Mouse (Mus musculus): ENCODE measurements around the gene Defb22.

Gene Defb22

GRCm38 (mm10) chr2:152490038-152490437, at the start of gene Defb22:
Gene Defb22, minus strand, starts transcription at chr2:152490138.
- no peak for DNase-seq

- DNase-seq: no peak
Measured at GRCm38 (mm10) chr2:152517981-152518380, 28.0 kb upstream of the Defb22 start, which contains the start of gene Defb28. Gene Defb28, plus strand, starts transcription at chr2:152518255.

GRCm38 (mm10) chr2:152516084-152516483, 26.1 kb upstream of the Defb22 start:
- DNase-seq: no peak

GRCm38 (mm10) chr2:152511592-152511991, 21.7 kb upstream of the Defb22 start, which contains the start of gene Defb26:
Gene Defb26, minus strand, starts transcription at chr2:152511692.
- DNase-seq: no peak

DNA sequence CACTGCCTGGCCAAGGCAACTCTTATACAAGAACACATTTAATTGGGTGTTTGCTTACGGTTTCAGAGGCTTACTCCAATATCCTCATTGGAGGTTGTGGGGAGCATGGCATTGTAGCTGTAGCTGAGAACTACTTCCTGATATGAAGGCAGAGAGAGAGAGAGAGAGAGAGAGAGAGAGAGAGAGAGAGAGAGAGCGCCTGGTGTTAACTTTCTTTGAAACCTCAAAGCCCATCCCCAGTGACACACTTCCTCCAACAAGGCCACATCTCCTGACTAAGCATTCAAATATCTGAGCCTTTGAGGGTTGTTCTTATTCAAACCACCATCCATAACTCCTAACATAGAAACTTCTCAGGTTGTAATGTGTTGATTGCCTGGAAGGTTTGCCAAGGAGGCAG, 14.0 kb upstream of the Defb22 start:
- no peak for DNase-seq

- no peak for DNase-seq
Measured at GRCm38 (mm10) chr2:152500863-152501229, 10.9 kb upstream of the Defb22 start.

DNA sequence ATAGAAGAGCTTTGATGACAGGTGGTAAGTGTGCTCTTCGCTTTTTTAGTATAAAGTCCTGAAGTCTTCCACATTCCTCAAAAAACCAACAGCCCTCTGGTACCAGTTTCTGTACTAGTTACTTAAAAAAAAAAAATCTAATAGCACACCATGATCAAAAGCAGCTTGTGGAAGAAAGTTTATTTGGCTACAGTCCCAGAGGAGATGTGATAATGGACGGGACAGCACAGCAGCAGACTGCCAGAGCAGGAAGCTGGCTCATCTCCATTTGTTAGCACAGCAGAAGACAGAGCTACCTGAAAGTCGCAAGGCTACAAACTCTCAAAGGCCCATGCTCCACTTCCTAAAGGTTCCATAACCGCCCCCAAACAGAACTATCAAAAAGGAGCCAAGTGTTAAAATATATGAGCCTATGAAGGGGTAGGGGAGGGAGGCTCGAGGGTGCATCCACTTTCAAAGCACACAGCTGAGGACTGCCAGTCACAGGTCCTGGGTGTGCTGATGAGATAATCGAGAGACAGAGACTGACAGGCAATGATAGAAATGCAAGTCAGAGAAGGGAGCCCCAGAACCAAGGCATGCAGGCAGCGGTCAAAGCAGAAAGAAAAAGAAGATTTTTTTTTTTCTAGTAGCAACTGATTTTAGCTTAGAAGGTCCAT, 10.4 kb upstream of the Defb22 start:
- DNase-seq: no peak

DNA sequence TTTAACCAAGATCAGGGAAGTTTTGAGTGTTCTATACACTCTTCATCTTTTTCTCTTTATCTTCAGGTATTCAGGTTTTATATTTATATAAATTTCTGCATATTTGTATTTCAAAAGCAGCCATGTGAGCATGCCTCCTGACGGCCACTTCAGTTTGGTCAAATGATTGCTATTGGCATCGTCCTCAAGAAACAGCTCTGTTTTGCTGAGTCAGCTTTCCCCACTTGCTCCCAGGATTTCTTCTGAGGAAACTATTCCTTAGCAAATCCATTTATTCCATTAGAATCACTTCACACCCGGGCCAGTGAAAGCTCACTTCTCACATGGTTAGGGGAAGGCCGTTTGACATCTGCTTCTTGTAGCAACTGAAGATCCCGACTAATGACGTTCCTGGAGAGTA, 8.1 kb upstream of the Defb22 start:
- DNase-seq: no peak

GRCm38 (mm10) chr2:152493151-152493550, 3.2 kb upstream of the Defb22 start:
- DNase-seq: no peak

DNA sequence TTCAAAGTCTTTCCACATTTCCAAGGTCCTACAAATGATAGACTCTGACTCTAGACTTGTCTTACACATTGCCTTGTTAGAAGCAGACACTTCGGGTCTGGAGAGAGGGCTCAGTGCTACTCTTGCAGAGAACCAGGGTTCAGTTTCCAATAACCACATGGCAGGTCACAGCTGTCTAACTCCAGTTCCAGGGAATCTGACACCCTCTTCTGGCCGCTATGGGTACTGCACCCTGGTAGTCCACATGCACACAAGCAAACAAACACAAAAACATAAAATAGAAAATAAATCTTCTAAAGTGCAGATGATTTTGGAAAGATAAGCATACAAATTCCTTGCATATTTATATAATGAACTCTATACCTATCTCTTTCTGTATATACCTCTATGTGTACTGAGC, 2.9 kb downstream of the Defb22 start:
- DNase-seq: no peak

DNA sequence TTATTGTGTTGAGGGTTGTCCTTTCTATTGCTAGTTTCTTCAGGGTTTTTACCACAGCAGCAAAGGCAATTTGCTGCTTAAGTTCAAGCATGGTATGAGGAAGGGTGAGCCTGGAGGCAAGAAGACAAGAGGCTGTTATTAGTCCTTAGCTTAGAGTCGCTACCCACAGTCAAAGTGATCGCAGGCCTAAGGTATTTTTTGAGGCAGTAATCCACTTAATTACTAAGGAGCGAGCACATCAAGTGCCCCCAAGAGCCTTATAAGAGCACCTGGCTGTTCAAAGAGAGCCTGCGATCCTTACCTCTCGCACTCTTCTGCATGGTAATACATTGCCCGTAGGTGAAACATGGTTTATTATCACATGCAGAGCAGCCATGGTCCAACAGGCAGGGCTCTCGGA, 8.2 kb downstream of the Defb22 start:
- peak; percentile 8 for DNase-seq

DNA sequence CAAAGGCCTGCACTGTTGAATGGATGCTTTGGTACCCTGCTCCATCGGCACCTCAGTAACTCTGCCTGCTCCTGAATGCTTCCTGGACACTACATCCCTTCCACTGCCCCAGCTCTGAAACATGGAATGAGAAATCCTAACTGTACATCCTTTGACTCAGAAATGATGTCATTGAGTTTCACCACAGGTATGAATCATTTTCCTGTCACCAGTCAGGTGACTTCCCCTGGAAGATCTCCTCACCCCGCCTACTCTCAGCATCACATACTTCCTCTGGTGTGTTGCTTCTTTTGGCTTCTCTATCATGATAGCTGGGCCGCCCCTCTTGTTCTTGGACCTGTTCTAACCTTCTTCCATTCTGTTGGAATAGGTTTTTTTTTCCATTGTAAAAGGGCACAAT, 9.1 kb downstream of the Defb22 start:
- DNase-seq: no peak

GRCm38 (mm10) chr2:152476763-152477162, 13.2 kb downstream of the Defb22 start, which contains the start of gene Defb20:
Gene Defb20, plus strand, starts transcription at chr2:152477063.
- DNase-seq: no peak

- no peak for DNase-seq
Measured at GRCm38 (mm10) chr2:152472434-152472833, 17.5 kb downstream of the Defb22 start.

DNA sequence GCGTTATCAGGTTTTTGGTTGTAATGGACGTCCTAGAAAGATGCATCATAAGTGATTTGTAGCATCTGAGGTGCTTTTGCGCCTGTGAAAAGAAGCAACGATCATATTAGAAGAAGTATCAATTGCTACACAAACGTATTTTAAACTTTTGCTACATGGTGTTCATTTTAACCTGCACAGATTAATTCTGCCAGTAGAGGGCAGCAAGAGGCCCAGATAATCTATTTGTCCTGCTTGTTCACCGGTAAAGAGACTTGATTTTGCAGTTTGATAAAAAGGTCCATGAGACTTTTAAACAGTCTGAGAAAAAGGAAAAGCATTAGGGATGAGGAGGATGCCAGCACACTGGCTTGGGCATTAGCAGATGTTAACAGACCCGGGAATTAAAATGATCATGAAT, 19.0 kb downstream of the Defb22 start:
- DNase-seq: peak; percentile 58

DNA sequence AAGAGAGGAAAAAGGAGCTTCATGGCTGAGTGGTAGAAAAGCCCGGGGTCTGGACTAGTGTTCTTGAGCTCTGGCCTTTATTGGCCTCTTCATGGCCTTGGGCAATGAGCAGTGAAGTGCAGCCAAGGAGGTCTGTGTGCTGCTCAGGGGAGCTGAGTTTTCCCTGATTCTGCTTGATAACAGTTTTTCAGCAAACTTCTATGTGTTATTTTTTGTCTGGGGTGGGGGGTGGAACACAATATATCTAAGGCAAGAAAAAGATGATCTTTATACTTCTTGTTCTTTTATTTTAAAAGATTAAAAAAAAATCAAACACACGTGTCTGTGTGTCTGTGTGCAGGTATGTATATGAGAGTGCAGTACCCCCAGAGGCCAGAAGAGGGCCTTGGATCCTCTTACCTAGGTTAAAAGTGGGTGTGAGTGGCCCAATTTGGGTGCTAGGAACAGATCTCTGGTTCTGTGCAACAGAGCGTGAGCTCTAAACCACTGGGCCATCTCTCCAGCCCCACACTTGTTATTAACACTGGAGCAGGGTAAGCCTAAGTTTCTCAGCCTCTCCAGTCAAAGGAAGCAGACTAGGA, 25.3 kb downstream of the Defb22 start, which contains the start of gene Defb23:
TSS of gene Defb23 (minus strand) at position 51 of the 581 bp plus-strand sequence.
- DNase-seq: no peak

GRCm38 (mm10) chr2:152459241-152459640, 30.7 kb downstream of the Defb22 start:
- DNase-seq: no peak

DNA sequence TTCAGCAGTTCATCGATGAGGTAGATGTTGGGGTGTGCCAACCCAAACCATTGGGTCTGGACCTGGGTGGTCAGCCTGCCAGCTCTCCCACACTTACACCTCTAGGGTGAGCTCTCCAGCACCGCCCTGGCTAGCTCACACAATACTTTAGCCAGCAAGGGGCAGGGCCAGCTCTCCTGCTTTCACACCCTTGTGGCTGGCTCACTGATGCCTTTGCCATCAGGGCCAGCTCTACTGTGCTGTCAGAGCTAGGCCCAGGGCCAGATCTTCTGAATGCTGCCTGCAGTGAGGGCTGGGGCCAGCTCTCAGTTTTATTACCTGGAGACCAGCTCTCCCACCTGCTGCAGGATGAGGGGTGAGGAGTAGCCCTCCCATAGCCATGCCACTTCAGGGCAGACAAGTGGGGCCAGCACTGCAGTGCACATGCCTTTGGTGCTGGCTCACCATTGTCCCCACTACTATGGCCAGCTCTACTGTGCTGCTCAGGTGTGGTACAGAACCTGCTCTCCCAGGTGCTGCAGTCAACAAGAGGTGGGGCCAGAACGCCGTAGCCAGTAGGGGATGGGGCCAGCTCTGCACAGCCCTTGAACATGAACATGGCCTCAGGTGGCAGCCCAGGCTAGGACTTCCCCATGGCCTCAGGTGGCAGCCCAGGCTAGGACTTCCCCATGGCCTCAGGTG, 37.7 kb downstream of the Defb22 start:
- no peak for DNase-seq

DNA sequence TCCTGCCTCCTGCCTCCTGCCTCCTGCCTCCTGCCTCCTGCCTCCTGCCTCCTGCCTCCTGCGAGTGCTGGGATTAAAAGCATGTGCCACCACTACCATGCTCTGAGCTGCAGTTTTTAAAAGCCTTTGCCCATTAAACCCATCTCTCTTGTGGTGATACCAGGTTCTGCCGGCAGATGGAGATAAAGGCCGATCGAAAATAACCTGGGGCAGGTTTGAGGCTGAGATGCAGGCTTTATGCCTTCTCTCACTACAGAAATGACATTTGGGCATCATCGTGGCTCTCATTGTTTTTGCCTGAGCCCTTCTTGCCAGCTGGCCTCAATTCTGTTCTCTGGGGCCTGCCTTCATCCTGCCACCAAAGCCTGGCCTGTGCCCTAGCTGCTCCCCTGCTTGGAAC, 39.7 kb downstream of the Defb22 start:
- DNase-seq: peak; percentile 63

DNA sequence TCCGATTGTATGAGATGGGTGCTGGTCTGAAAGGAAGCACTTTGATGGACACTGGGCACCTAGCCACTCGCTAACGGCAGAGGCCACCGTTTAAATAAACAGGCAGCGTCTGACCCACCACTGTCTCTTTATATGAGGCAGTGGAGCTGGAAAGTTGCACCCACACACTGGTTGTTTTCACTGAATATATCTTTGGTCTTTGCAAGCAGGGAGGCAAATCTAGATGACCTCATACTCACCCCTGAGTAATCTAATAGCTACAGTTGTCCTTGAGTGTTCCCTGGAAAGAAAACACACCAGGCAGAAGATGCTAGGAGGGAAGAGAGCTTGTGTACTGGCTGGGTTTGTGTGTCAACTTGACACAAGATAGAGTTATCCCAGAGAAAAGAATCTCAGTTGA, 42.5 kb downstream of the Defb22 start:
- DNase-seq: no peak

GRCm38 (mm10) chr2:152446642-152447041, 43.3 kb downstream of the Defb22 start:
- no peak for DNase-seq

DNA sequence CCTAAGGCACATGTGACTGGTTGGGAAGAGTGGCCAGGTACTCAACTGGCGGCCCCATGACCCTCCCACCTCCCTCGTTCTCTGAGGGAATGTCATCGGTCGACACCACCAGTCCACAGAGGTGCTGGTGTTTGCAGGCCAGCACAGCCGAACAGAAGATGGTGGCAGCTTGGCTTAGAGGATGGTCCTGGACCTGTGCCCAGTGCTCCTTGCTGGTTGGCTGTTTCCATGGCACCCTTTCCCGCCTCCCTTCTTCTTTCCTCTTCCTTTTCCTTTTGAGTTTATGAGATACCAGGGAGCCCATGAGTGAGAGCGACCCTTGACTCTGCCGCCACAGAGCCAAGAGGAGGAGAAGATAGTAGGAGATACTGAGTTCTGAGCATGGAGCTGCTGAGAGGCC, 46.7 kb downstream of the Defb22 start:
- DNase-seq: peak; percentile 16

DNA sequence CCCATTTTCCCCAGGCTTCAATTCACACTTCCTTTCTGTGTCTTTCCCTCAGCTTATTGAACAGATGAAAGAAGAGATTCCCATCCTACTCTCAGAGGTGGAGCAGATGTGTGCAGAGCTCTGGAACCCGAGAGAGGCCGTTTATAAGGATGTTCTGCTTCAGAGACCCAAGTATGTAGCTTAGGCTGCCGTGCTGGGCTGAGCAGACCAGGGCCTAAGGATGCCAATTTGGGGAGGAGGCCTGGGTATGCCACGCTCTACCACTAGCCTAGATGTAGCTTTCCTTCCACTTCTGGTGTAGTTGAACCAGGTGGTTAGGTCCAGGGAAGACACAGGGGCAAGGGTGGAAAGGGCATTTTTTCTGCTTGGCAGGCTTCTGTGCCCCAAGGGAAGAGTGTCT, 47.6 kb downstream of the Defb22 start:
- DNase-seq: no peak

- no peak for DNase-seq
Measured at GRCm38 (mm10) chr2:152439833-152440232, 50.1 kb downstream of the Defb22 start.
